Mouse (Mus musculus): Measurements from ENCODE around the gene Leng1. TPM values are rescaled to one million over a fixed set of nuclear protein-coding genes. Genes with fewer than 3 reads are reported as not detected.
A peak's percentile ranks its signal among the peaks of the same experiment; 100 is the strongest.

Gene Leng1
- total and polyA plus RNA-seq, 3 experiments = 5.8 to 8.5 (median 6.7) TPM

DNA sequence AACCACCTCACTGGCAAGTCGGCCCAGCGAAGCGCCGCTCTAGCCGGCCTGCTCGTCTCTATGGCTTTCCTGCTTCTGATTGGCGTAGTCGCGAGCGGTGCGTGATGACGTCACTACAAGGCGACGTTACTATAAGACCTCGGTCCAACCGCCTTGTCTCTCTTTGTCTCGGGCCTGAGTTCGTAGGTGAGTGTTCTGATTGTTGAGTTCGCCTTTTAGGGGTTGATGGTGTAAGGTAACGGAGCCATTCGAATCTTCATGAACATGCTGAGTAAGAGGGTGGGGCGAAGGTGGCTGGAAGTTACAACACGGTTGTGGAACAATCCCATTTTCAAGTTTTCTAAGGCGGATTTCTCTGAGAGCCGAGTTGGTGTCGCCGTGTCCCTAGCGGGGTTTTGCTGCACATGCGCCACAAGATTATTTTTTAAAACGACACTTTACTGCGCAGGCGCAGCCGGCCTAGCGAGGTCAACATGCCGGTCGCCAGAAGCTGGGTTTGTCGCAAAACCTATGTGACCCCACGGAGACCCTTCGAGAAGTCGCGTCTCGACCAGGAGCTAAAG lies 38.3 kb upstream of the Leng1 start, which contains the start of gene Rps9:
TSS of gene Rps9 (plus strand) at position 115 of the 563 bp plus-strand sequence.
- peaks cover 2 to 28% of the 10 kb centered on the region in 2 experiments; a peak in 3 of 4 replicates for H3K4me1 ChIP-seq (ENCODE audit: control insufficient read depth in 1 of 2, insufficient read depth in 2 of 2)
- H3K79me2 ChIP-seq (replicated peaks; ENCODE audit: control insufficient read depth, extremely low read depth, insufficient read depth, poor library complexity, severe bottlenecking) = peaks cover 30% of the 10 kb centered on the region
- TF ChIP-seq MAZ (IDR thresholded peaks at IDR 0.05; ENCODE audit: low read depth, low read length) = 0 out of 2 replicates have a peak, but pooled peaks have one; percentile 19
- TF ChIP-seq E2F4 (IDR thresholded peaks at IDR 0.05; ENCODE audit: insufficient replicate concordance, low read depth, low read length) = 0 out of 2 replicates have a peak, but pooled peaks have one; percentile 27
- TF ChIP-seq SIN3A (IDR thresholded peaks at IDR 0.05; ENCODE audit: low read length) = peak; percentile 53; the same call in 1 of the 2 replicates
- TF ChIP-seq POLR2A (IDR thresholded peaks at IDR 0.05; ENCODE audit: low read depth, low read length) = peak; percentile 100
- TF ChIP-seq CHD1 (IDR thresholded peaks at IDR 0.05; ENCODE audit: low read depth, low read length) = no peak; the same call in 1 of the 2 replicates
- peak; percentile 50; the same call in 1 of the 2 replicates for TF ChIP-seq MAFK (IDR thresholded peaks at IDR 0.05; ENCODE audit: insufficient replicate concordance, low read length)
- peak; percentile 99 for TF ChIP-seq ZMIZ1 (IDR thresholded peaks at IDR 0.05; ENCODE audit: low read depth, low read length)
- TF ChIP-seq POLR2AphosphoS2 (IDR thresholded peaks at IDR 0.05; ENCODE audit: low read depth, low read length) = peak; percentile 100
- no peak for TF ChIP-seq USF1 (IDR thresholded peaks at IDR 0.05; ENCODE audit: low read depth, low read length)
- TF ChIP-seq TBP (conservative IDR thresholded peaks at IDR 0.05; ENCODE audit: low read depth, low read length) = peak; percentile 99
- peak; percentile 84 for TF ChIP-seq NRF1 (IDR thresholded peaks at IDR 0.05; ENCODE audit: low read depth, low read length)
- 0 out of 2 replicates have a peak, but pooled peaks have one; percentile 76 for TF ChIP-seq KAT2A (IDR thresholded peaks at IDR 0.05; ENCODE audit: insufficient replicate concordance, low read length)
- TF ChIP-seq TCF12 (IDR thresholded peaks at IDR 0.05; ENCODE audit: low read depth, low read length) = peak; percentile 97
- TF ChIP-seq HCFC1 (IDR thresholded peaks at IDR 0.05; ENCODE audit: low read depth, low read length) = peak; percentile 84
- TF ChIP-seq CTCF (conservative IDR thresholded peaks at IDR 0.05 in 1 of 2, IDR thresholded peaks at IDR 0.05 in 1 of 2; ENCODE audit: low read depth in 2 of 2, low read length in 2 of 2) = no peak
- no peak for TF ChIP-seq USF2 (conservative IDR thresholded peaks at IDR 0.05; ENCODE audit: low read depth, low read length)
- TF ChIP-seq ZC3H11A (IDR thresholded peaks at IDR 0.05; ENCODE audit: low read depth, low read length) = no peak
- peak; percentile 81 for TF ChIP-seq JUN (IDR thresholded peaks at IDR 0.05; ENCODE audit: insufficient read depth, low read depth, low read length)
- no peak for TF ChIP-seq RAD21 (IDR thresholded peaks at IDR 0.05; ENCODE audit: low read depth, low read length)
- TF ChIP-seq ELF1 (IDR thresholded peaks at IDR 0.05; ENCODE audit: low read depth, low read length) = peak; percentile 58; the same call in 1 of the 2 replicates
- no peak; the same call in 1 of the 2 replicates for TF ChIP-seq MXI1 (IDR thresholded peaks at IDR 0.05; ENCODE audit: low read depth, low read length)
- TF ChIP-seq ZKSCAN1 (IDR thresholded peaks at IDR 0.05; ENCODE audit: borderline replicate concordance, low read depth, low read length) = no peak
- peak; percentile 66; the same call in 1 of the 2 replicates for TF ChIP-seq MEF2A (IDR thresholded peaks at IDR 0.05; ENCODE audit: borderline replicate concordance, low read depth, low read length)
- TF ChIP-seq PAX5 (IDR thresholded peaks at IDR 0.05; ENCODE audit: low read length) = no peak
- TF ChIP-seq JUND (conservative IDR thresholded peaks at IDR 0.05; ENCODE audit: low read depth, low read length) = peak; percentile 83
- no peak for TF ChIP-seq EP300 (IDR thresholded peaks at IDR 0.05; ENCODE audit: low read length)
- TF ChIP-seq NELFE (IDR thresholded peaks at IDR 0.05; ENCODE audit: low read depth, low read length) = peak; percentile 100
- peaks cover 46 to 55% of the 10 kb centered on the region in 2 experiments for H3K36me3 ChIP-seq (replicated peaks in 1 of 2; ENCODE audit: control insufficient read depth in 1 of 2, insufficient read depth in 1 of 2, low read length in 1 of 2)
- dilution Hi-C loops (cut with MboI; ENCODE audit: extremely low pct_ligation_motif_present, extremely low pct_unique_long_range_greater_than_20kb, low sequenced_read_pairs) (no loop called here), in situ Hi-C loops (cut with MboI; ENCODE audit: low pct_ligation_motif_present, low pct_unique_long_range_greater_than_20kb, low sequenced_read_pairs) (no loop called here)
- peak within 1 kb of the TSS; percentile 89 for H3K9ac ChIP-seq (ENCODE audit: insufficient read depth, low read depth)
- H3K27ac ChIP-seq (ENCODE audit: insufficient read depth, low read depth) = peak within 1 kb of the TSS; percentile 73
- peak within 1 kb of the TSS; percentile 72 for H3K4me2 ChIP-seq (ENCODE audit: insufficient read depth, low read depth, poor library complexity, severe bottlenecking)
- H3K4me3 ChIP-seq (replicated peaks in 1 of 3; ENCODE audit: low read depth in 2 of 3, low read length in 2 of 3, poor library complexity in 1 of 3) = peak within 1 kb of the TSS; percentile 68 to 98 (median 86)
- no peaks in the 10 kb centered on the region for H3K9me3 ChIP-seq (replicated peaks; ENCODE audit: low read length)
- DNase-seq (ENCODE audit: extremely low read depth) = peak; percentile 96
- no peaks in the 10 kb centered on the region for H3K27me3 ChIP-seq (replicated peaks)

Data from CH12.LX (cell line).